Mouse (Mus musculus) left cerebral cortex, postnatal 36 days (tissue): ENCODE measurements around the gene Edn2. TPM values are rescaled to one million over a fixed set of nuclear protein-coding genes. Genes with fewer than 3 reads are reported as not detected.
A peak's percentile ranks its signal among the peaks of the same experiment; 100 is the strongest.

Experiments used
- DNase-seq, 2 experiments: peaks; one replicate each; pipeline ENCODE4 v3.0.0; 2021 to 2022; ENCODE audit warnings: low spot score in 2 of 2, mixed read lengths in 1 of 2
- intact Hi-C: fragments of 180-260 bp; cut with DNase I; formaldehyde crosslinking; loops from one replicate; pipeline ENCODE4 v1.15.1; 2025
- total RNA-seq, 2 experiments: library from RNA; stranded (reverse); gene quantifications; 2 replicates each; pipeline ENCODE4 v1.2.3; 2021

Edn2 gene
- total RNA-seq, 2 experiments from 2014 or later: not detected

- no peak for DNase-seq
- intact Hi-C loops: no loop called here
Observed at GRCm38 (mm10) chr4:120151906-120152305, 9.1 kb upstream of the Edn2 start.

GRCm38 (mm10) chr4:120152648-120153047 is 8.4 kb upstream of the Edn2 start:
- intact Hi-C loops: no loop called here
- no peak for DNase-seq

GRCm38 (mm10) chr4:120153736-120154135 is 7.3 kb upstream of the Edn2 start:
- no peak for DNase-seq
- intact Hi-C loops: no loop called here

- no peak for DNase-seq
- intact Hi-C loops: no loop called here
Observed at GRCm38 (mm10) chr4:120158714-120159310, 2.2 kb upstream of the Edn2 start.

- no peak for DNase-seq
- intact Hi-C loops: no loop called here
Observed at GRCm38 (mm10) chr4:120162586-120162985, 1.6 kb downstream of the Edn2 start.

- intact Hi-C loops: no loop called here
- DNase-seq: peak; percentile 56 to 68
Observed at GRCm38 (mm10) chr4:120163242-120163641, 2.2 kb downstream of the Edn2 start.

- intact Hi-C loops: no loop called here
- no peak for DNase-seq
Observed at GRCm38 (mm10) chr4:120164316-120164715, 3.3 kb downstream of the Edn2 start.

- intact Hi-C loops: no loop called here
Observed at GRCm38 (mm10) chr4:120167778-120168177, 6.8 kb downstream of the Edn2 start.

GRCm38 (mm10) chr4:120168346-120168745 is 7.3 kb downstream of the Edn2 start:
- intact Hi-C loops: no loop called here
- DNase-seq: no peak

More at GRCm38 (mm10) chr4:120167778-120168177, 6.8 kb downstream of the Edn2 start:
- DNase-seq: no peak

GRCm38 (mm10) chr4:120170387-120170936 is 9.5 kb downstream of the Edn2 start:
- DNase-seq: no peak
- intact Hi-C loops: no loop called here

- DNase-seq: peak; percentile 17 to 32
- intact Hi-C loops: no loop called here
Observed at GRCm38 (mm10) chr4:120172050-120172684, 11.2 kb downstream of the Edn2 start.

- DNase-seq: no peak
Observed at GRCm38 (mm10) chr4:120179123-120179522, 18.1 kb downstream of the Edn2 start.

GRCm38 (mm10) chr4:120180535-120180934 is 19.5 kb downstream of the Edn2 start:
- intact Hi-C loops: no loop called here
- DNase-seq: no peak

More at GRCm38 (mm10) chr4:120179123-120179522, 18.1 kb downstream of the Edn2 start:
- intact Hi-C loops: no loop called here

GRCm38 (mm10) chr4:120184374-120184991 is 23.5 kb downstream of the Edn2 start:
- DNase-seq: no peak
- intact Hi-C loops: no loop called here

- DNase-seq: no peak
- intact Hi-C loops: no loop called here
Observed at GRCm38 (mm10) chr4:120186441-120186840, 25.4 kb downstream of the Edn2 start.

- intact Hi-C loops: no loop called here
- DNase-seq: no peak
Observed at GRCm38 (mm10) chr4:120186934-120187333, 25.9 kb downstream of the Edn2 start.

- no peak for DNase-seq
Observed at GRCm38 (mm10) chr4:120188204-120188603, 27.2 kb downstream of the Edn2 start.

GRCm38 (mm10) chr4:120188651-120189161 is 27.7 kb downstream of the Edn2 start:
- DNase-seq: peak; percentile 60 to 66
- intact Hi-C loops: no loop called here

More at GRCm38 (mm10) chr4:120188204-120188603, 27.2 kb downstream of the Edn2 start:
- intact Hi-C loops: no loop called here

GRCm38 (mm10) chr4:120189941-120190340 is 28.9 kb downstream of the Edn2 start:
- intact Hi-C loops: no loop called here
- peak; percentile 24 to 34 for DNase-seq

- intact Hi-C loops: no loop called here
- no peak for DNase-seq
Observed at GRCm38 (mm10) chr4:120191987-120192386, 31.0 kb downstream of the Edn2 start.
